Mouse (Mus musculus) right cerebral cortex, postnatal 25 days (tissue): ENCODE measurements at regions not wholly inside any gene's neighbourhood (a gene's known extent, or its start where the extent isn't known, plus 50 kb on each side); places are given as distances from the start of the nearest gene placed in this dataset.

Source experiments
- DNase-seq: peaks from one replicate; pipeline ENCODE4 v3.0.0; 2022

DNA sequence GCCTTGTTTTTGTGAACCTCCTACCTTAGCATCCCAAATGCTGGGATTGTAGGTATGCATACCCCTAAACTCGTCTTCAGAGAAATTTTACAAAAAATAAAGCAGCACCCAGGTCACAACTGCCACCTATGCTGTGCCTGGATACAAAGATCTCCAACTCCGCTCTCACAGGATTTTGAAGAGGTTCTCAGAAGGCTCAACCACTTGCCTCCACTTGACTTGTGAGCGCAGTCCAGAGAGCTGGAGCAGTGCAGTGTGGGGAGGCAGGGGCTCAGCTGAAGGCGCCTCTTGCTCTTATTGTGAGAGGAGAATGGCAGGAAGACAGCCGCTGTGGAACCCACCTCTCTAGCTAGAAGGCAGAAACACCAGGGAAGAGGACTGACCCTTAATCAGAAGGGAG is 182.9 kb downstream of the Rap2a start:
- no peak for DNase-seq

DNA sequence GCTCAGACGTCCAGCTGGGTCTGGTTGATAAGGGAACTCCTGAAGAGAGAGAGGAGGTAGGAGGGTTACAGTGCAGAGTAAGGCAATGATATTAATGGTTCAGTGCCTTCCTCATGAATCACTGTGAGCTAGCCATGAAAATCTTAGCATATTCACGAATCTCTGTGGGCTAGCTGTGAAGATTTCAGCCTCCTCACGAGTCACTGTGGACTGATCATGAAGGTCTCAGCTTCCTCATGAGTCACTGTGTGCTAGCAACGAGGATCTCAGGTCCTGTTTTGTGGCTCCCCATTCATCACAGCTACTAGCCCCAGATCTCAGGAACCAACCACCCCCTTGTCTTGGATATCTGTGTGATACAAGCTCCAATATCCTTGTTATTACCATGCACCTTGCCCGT is 191.4 kb downstream of the Rap2a start:
- no peak for DNase-seq

DNA sequence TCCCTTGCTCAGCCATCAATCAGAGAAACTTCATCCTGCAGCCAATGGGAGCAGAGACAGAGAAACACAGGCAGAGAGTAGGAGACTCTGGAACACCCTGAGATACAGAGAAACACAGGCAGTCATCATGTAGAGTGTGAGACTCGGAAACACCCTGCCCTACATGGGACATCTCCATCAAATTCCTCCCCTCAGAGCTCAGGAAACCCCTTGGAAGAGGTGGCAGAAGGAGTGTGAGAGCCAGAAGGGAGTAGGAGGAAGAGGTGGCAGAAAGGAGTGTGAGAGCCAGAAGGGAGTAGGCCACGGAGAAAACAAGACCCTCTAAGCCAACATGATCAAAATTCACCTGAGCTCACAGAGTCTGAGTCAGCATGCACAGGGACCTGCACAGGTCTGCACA is 197.5 kb downstream of the Rap2a start:
- no peak for DNase-seq

DNA sequence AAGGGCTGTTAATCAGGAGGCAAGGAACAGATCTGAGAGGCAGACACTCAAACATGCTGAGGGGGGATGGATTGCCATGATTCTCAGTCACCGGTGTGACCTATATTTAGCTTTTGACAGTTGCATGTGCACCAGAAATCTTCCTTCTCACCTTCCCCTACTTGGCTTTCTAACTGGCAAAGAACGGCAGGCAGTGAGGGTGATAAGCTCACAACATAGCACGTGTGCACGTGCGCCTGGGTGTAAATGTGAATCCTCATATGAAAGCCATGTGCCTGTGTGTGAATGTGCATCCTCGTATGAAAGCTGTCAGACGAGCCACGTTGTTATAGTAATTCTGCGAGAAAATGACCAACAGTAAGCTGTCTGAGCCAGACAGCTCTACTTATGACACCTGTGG is 200.3 kb downstream of the Rap2a start:
- DNase-seq: peak; percentile 19

DNA sequence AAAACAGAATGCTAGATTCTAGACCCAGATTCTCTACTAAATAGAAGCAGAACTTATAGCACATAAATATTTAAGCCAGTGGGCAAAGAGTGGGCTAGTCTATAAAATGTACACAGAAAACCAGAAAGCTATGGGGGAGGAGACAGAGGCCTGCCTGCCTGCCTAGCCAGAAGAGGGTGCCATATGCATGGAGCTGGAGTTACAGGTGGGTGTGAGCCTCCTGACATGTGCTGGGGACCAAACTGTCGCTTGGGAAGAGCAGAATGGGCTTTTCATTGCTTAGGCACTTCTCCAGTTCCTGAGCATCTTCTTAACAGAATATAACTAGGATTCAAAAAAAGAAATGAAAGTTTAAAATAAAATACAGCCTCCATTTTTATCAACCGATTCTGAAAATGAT is 200.8 kb downstream of the Rap2a start:
- DNase-seq: peak; percentile 37

DNA sequence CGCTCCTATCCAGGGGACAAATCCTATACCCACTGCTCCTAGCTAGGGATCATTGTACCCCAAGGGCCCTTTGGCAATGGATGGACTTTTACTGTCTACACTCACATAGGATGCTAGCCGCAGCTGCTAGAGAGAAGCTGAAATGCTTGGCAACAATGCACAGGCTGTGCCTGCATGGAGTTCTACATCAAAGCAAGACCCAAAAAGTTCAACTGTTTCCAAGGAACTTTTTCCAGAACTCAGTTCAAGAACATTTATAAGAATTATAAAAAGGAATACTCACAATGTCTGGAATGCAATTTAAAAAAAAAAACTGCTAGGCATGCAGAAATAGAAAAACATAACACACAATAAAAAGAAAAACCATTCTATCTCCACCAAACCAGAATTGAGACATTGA is 202.0 kb downstream of the Rap2a start:
- DNase-seq: no peak

DNA sequence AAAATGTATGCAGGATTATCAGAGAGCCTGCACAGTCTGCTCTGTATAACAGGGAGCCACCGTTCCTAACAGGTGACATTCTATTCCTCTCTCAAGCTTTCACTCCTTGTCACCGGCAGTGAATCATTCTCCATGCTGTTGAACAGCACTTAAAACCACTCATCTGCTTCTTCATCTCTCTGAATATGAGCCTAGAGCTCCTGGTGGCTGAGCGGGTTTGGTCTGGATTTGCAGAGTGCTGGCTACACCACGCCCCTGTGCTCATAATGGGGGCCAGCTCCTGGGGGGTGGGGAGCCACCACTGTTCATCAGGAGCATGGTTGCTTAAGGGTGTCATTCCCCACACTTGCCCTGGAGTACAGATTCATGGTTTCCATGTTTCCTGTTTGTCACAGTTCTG is 207.0 kb downstream of the Rap2a start:
- DNase-seq: peak; percentile 30

DNA sequence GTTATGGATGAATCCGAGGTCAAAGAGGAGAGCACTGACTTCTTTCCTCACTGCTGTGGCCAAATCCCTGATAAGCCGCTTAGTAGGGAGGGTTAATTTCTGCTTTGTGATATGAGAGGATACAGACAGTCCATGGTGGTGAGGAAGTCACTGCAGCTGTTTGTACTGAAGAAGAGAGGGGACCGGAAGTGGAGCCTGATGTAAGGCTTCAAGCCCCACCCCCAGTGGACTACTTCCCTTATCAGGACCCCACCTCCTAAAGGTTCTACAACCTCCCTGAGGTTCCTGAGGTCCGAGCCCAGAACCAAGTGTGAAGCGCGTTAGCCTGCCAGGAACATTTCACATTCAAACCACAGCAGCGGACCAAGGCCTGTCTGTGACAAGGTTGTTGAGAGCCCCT is 207.6 kb downstream of the Rap2a start:
- DNase-seq: no peak

DNA sequence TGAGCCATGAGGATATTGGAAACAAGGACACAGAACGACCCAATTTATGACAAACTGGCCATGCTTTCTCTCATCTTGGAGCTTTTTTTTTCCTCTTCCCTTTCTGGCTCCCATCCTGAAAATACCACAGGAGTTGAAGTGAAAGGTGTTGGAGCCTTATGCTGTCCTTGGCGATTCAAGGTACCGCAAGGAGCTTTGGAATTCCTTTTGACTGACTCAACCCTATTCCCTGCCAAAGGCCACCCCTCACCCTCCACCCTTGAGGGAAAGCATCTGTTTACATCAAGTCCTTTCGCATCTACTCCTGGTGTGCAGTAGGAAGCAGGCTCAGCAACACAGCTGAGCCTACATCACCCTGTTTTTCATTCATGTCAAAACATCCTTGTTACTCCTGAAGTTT is 208.5 kb downstream of the Rap2a start:
- no peak for DNase-seq

DNA sequence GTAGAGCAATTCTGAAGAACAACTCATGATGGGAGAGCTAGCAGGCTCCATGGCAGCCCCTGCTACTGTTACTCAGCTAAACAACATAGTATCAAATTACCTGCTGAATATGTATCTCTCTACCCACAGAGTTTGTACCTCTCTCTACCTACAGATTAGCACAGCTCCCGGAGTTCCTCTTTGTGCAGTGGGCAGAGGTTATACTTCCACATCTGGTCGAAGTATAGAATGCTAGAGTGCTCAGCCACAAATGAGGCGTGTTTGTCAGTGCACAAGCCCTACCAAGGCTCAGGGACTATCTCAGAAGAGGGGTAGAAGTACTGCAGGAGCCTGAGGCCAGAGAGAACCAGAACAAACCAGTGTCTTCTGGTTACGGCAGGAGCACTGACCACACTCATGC is 211.6 kb upstream of the Ipo5 start:
- no peak for DNase-seq

DNA sequence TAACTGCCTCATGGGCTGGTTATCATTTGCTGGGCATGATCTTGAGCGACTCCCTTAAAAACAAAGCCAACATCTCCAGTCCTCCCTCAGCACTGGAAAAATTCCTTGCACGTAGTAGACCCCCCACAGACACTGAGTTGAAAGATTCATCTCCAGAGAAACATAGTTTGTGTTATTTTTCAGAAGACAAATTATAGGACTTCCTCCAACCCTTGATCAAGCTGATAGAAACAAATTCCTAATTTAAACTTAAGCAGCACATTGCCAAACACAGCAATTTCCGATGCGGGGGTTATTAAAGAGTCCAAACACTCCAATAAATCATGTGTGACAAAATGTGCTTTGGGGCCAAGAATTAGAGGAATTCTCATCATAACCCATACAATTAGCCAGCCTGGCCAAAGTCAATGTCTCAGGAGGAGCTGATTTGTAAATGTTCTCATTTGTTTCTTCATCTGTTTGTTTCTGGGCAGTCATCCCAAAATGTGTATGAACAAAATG is 205.7 kb upstream of the Ipo5 start:
- no peak for DNase-seq

DNA sequence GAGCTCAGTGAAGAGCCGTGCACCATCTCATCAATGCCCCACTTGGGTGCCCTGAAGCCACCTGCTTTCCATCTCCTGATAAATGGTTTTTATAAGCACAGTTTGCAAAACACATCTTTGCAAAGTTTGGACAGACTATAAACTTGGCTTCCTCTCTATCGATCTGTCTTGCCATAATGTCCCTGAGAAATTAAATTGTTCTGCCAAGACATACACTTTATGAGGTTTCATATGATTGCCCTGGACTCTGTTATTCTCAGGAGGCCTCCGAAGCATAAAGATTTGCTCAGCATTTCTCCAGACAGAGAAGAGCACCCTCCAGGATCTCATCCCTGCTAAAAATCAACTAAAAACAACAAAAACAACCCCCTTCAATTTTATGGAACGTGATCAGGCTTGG is 200.2 kb upstream of the Ipo5 start:
- no peak for DNase-seq

DNA sequence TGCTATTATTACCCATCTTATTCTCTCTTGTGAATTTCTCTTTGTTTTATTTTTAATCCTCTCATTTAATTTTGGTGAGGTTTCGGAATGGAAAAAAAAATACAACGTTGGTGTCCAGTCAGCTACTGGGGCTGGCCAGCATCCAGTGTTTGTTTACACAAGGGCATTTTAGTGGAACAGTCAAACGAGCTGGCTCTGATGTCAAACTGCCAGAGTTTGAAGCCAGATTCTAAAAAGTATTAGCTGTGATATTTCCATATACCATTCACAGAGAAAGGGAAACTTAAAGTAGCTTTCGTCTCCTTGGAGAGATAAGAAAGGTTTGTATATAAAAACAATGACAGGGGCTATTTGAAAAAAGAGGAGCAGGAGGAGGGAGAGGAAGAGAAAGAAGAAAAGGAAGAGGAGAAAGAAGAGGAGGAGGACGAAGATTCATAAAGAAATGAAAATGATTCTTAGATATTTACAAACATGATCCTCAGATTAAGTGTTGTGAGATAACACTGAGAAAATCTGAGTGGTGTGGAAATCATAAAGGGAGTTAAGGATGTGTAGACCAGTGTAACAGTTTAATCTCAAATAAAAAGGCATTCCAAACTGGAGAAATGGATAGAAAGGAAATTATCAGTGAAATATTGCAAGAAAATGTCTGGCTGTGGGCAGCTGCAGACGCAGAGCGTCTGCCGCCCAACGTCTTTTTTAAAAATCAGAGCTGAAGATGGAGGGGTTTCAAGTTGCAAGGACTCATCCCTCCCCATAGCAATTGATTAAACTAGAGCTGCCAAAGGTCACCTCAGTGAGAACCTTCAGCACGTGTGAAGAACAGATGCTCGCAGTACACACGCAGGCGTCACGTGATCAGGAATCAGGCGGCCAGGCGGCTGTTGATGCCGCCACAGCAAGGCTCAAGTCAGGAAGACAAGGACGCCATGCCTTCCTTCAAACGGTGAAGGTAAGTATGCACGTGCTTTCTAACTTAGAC is 190.3 kb upstream of the Ipo5 start:
- DNase-seq: no peak

DNA sequence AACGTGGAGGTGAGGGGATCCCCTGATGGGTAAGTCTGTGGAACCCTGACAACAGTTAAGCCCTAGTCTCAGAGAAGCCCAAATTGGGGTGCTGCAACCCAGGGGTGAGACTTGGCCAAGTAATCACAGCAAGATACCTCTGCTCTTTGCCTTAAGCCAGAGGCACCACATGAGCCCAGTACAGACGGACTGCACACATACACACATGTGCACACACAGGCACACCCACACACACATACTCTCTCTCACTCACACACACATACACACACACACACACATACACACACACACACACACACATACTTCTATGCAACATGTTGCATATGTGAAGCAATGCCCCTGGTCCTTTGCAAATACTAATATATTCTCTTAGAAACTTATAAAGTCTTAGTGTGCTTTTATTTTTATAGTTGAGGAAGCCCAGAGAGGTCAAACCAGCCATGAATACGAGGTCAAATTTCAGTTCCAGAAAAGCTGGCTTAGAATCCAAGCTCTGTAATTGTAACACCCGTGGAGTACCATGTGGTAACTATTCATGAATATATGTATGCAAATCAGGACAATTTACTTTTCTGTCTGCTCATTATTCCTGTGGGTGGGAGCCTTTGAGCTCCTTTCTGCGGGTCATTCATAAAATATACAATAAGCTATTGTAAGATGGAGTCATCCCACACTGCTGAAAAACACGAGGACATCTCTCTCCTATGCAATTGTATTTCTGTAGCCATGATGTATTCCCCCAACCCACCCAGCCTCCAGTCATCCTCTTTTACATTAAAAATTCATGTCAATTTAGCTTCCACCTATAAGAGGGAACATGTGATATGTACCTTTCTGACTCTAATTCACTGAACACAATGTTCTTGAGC is 189.2 kb upstream of the Ipo5 start:
- DNase-seq: no peak

DNA sequence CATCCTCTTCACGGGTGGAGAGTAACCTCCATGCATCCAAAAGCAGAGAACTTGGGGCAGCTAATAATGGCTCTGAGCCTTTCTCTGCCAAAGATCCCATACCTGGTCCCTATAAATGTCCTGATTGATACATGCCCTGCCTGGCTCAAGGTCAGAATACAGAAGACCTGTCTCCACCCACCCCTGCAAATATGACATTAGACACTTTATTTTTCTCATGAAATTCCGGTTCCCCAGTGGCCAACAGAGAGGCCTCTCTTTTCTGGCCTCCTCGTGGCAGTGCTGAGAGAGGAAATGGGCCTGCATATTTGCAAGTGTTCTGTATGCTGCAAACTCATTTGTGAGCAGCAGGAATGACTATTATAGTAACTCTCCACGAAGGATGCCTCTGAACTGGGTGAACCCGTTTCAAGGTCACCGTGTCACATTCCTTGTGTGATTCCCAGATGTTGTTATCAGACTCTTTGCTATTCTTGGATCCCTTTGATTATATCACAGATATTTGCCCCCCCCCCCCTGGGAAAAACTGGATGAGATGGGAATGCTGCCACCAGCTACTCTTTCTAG is 188.4 kb upstream of the Ipo5 start:
- no peak for DNase-seq

DNA sequence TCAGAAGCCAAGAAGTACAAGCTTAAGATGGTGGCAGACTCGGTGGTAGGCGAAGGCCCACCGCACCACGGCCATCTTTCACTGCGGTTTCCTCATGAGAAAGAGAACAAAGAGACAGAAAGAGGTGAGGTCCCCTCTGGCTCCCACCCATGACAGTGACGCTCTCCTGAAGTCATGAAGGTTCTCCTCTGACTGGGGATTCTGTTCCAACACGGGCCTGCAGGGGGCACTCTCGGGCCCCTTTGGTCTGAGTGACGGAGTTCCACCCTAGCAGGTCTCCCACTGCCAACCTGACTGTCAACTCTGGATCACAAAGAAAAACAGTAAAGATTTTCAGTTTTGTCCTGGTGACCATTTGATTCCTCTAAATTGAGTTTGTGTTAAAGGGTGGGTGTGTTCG is 182.9 kb upstream of the Ipo5 start:
- DNase-seq: no peak

DNA sequence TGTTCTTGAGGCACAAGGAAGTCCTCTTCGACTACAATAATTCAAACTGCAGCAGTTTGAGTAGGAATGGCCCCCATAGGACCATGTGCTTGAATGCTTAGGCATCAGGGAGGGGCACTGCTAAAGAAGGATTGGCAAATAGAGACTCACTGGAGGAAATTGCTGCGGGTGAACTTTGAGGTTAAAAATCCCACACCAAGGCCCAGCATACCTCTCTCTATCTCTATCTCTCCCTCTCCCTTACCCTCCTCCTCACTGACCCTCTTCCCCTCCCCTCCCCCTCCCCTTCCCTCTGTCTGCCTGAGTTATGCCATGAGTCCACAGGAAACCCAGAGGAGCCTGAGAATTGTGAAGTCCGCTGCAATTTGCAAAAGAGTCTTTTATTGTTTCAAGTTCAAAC is 180.8 kb upstream of the Ipo5 start:
- no peak for DNase-seq

DNA sequence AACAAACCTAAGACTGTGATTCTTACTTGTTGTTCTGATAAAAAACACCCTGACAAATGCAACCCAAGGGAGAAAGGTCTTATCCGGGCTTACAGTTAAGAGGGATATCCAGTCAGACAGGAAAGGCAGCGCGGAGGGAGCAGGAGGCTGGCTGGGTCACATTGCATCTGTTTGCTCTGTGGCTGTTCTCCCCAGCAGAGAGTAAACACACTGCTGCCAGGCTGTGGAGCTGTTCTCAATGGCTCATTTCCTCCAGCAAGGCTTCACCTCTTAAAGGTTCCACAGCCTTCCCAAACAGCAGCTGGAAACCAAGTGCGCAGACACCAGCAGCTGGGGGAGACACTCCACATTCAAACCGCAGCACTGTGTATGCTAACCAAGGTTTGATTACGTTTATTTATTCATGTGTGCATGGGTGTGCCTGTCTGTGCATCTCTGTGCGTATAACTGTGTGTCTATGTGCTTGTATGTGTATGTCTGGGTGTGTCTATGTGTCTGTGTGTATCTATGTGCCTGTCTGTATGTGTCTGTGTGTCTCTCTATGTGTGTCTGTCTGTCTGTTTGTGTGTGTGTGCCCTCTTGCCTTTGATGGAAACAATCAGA is 179.2 kb upstream of the Ipo5 start:
- no peak for DNase-seq

DNA sequence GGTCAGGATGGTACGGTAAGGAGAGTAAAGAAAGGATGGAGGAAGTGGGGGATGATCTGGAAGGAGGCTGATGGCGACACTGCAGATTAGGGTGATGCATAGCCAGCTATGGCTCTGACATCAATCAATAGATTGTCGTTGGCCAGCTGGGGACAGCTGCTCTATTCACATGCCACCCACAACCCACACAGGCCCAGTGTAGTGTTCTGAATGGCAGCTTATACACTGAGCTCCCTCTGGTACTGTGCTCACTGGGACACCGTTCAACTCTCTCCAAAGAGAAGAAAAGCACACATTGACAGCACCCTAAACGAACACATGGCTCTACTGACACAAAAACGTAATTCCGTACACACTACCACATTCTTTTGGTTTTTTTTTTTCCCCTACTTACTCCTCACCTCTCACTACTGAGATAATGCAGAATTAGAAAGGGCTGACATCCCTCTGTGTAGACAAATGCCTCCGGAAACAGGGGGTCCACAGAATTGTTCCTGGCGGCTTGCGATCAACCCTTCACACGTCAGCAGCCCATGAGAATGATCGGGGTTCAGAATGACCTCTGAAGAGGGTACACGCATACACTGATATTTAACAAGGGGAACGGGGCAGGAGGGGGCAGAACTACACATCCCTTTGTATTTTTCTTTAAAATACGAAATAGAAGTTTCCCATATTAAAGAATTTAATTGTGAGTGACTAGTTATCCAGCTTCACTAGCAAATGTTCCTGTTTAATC is 178.5 kb upstream of the Ipo5 start:
- DNase-seq: no peak

DNA sequence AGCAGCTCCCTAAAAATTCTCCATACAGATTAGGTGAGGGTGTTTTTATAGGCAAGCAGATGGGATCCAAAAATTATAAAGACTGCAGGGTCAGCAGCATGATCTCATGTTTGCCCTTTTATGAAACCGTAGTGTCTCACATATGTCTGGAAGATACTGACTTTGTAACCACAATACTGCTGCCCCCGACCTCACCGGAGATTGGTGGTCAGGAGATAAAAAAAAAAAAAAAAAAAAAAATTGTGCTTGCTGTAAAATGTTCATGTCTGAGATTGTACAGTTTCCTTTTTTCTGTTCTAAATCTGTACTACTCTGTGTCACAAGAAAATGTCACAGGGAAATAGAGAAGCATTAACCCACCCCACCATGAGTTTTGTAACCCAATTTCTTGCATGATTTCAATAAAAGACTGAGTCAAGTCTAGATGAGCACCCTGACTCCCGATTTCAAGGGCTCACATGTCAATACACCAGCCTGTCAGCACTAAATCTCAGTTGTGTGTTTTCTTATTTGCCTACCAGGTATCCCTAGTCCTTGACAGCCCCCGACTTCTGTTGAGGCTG is 169.5 kb upstream of the Ipo5 start:
- DNase-seq: no peak

DNA sequence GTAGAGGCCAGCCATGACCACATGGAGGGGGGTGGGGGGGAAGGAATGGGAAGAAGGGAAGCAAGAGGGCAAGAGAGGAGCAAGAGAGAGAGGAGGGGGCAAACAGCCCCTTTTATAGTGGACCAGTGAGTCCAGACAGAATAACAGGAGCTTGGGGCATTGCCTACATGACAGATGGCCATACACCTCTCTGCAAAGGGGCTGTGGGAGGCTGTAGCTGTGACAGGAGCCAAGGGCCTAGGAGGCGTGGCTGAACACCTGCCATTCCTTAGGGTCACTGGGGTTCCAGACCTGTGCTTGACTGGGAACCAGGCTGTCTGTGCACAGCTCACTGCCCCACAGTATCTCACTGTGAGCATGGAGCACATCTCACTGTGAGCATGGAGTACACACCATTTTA is 157.0 kb upstream of the Ipo5 start:
- DNase-seq: no peak

DNA sequence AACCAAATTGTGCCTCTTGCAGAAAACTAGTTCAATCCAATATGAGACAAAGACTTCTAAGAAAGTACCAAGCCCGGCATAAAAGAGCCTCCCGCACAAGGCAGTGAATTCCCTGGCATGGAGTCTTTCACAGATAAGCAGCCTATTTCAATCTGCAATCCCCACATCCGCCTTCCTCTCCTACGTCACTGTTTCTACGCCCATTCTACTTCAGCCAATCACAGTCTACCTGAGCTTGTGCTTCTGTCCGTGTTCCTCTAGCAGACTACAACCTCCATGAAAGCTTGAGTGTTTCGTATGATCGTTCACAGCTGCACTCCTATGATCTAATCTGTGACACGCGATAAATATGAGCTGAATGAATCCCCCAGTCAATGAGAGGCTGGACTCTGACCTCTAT is 155.6 kb upstream of the Ipo5 start:
- DNase-seq: no peak
